Mouse (Mus musculus): ENCODE results near the gene Crcp. TPM values are rescaled to one million over a fixed set of nuclear protein-coding genes. Genes with fewer than 3 reads are reported as not detected.
A peak's percentile ranks its signal among the peaks of the same experiment; 100 is the strongest.

Gene Crcp
- total and polyA plus RNA-seq, 2 experiments = 11.8 to 33.6 TPM

GRCm38 (mm10) chr5:130037752-130038455, 8.8 kb downstream of the Crcp start:
- Histone ChIP-seq H3K9ac (ENCODE audit: low read depth, low read length) (no peak overlapping the region), H3K27me3 (ENCODE audit: control insufficient read depth, insufficient read depth, low read length) (no peaks in the 10 kb centered on the region), H3K79me2 (ENCODE audit: control insufficient read depth, insufficient read depth, low read length) (peaks cover 4% of the 10 kb centered on the region; the same call in 1 of the 2 replicates), H3K4me1 (ENCODE audit: control insufficient read depth, insufficient read depth, low read length) (peaks cover 18% of the 10 kb centered on the region), H3K36me3 (ENCODE audit: control insufficient read depth, insufficient read depth, low read length) (peaks cover 32% of the 10 kb centered on the region), H3K4me3 (ENCODE audit: insufficient read depth, low read depth, low read length) (no peak overlapping the region), H3K27ac (replicated peaks; ENCODE audit: insufficient read depth, low read depth, low read length) (peak overlapping the region; percentile 60)
- TF ChIP-seq POLR2A (IDR thresholded peaks at IDR 0.05; ENCODE audit: extremely low read depth, insufficient read depth, low read length) (no peak), CTCF (IDR thresholded peaks at IDR 0.05; ENCODE audit: low read depth, low read length) (peak; percentile 92)
- peak; percentile 90 for DNase-seq (ENCODE audit: extremely low read depth, low read depth, low spot score)
- 59% methylated on average over 19 of the region's 19 CpGs for WGBS

- Histone ChIP-seq H3K27ac (replicated peaks; ENCODE audit: insufficient read depth, low read depth, low read length) (peak overlapping the region; percentile 29), H3K4me1 (ENCODE audit: control insufficient read depth, insufficient read depth, low read length) (peaks cover 30% of the 10 kb centered on the region), H3K27me3 (ENCODE audit: control insufficient read depth, insufficient read depth, low read length) (no peaks in the 10 kb centered on the region), H3K9ac (ENCODE audit: low read depth, low read length) (no peak overlapping the region), H3K36me3 (ENCODE audit: control insufficient read depth, insufficient read depth, low read length) (peaks cover 25% of the 10 kb centered on the region), H3K4me3 (ENCODE audit: insufficient read depth, low read depth, low read length) (no peak overlapping the region), H3K79me2 (ENCODE audit: control insufficient read depth, insufficient read depth, low read length) (peaks cover 4% of the 10 kb centered on the region; the same call in 1 of the 2 replicates)
- TF ChIP-seq POLR2A (IDR thresholded peaks at IDR 0.05; ENCODE audit: extremely low read depth, insufficient read depth, low read length) (no peak), CTCF (IDR thresholded peaks at IDR 0.05; ENCODE audit: low read depth, low read length) (no peak)
- 42% methylated on average over 4 of the region's 4 CpGs for WGBS
- DNase-seq (ENCODE audit: extremely low read depth, low read depth, low spot score) = peak; percentile 66
These were observed 11.7 kb downstream of the Crcp start for GRCm38 (mm10) chr5:130040797-130041196.

GRCm38 (mm10) chr5:130041262-130041661, 12.2 kb downstream of the Crcp start:
- peaks cover 30% of the 10 kb centered on the region for H3K4me1 ChIP-seq (ENCODE audit: control insufficient read depth, insufficient read depth, low read length)
- TF ChIP-seq POLR2A (IDR thresholded peaks at IDR 0.05; ENCODE audit: extremely low read depth, insufficient read depth, low read length) (no peak), CTCF (IDR thresholded peaks at IDR 0.05; ENCODE audit: low read depth, low read length) (no peak)
- no peak overlapping the region for H3K9ac ChIP-seq (ENCODE audit: low read depth, low read length)
- no peaks in the 10 kb centered on the region for H3K27me3 ChIP-seq (ENCODE audit: control insufficient read depth, insufficient read depth, low read length)
- H3K36me3 ChIP-seq (ENCODE audit: control insufficient read depth, insufficient read depth, low read length) = peaks cover 25% of the 10 kb centered on the region
- no peak for DNase-seq (ENCODE audit: extremely low read depth, low read depth, low spot score)
- H3K4me3 ChIP-seq (ENCODE audit: insufficient read depth, low read depth, low read length) = no peak overlapping the region
- peaks cover 4% of the 10 kb centered on the region; the same call in 1 of the 2 replicates for H3K79me2 ChIP-seq (ENCODE audit: control insufficient read depth, insufficient read depth, low read length)
- peak overlapping the region; percentile 29 for H3K27ac ChIP-seq (replicated peaks; ENCODE audit: insufficient read depth, low read depth, low read length)
- 73% methylated on average over 4 of the region's 4 CpGs for WGBS

- DNase-seq (ENCODE audit: extremely low read depth, low read depth, low spot score) = peak; percentile 99
- H3K36me3 ChIP-seq (ENCODE audit: control insufficient read depth, insufficient read depth, low read length) = peaks cover 35% of the 10 kb centered on the region
These were observed 14.7 kb downstream of the Crcp start for GRCm38 (mm10) chr5:130043741-130044140.

GRCm38 (mm10) chr5:130044201-130044695, 15.2 kb downstream of the Crcp start:
- 12% methylated on average over 7 of the region's 7 CpGs for WGBS
- peak; percentile 97 for DNase-seq (ENCODE audit: extremely low read depth, low read depth, low spot score)

More at GRCm38 (mm10) chr5:130043741-130044140, 14.7 kb downstream of the Crcp start:
- no peaks in the 10 kb centered on the region for H3K27me3 ChIP-seq (ENCODE audit: control insufficient read depth, insufficient read depth, low read length)
- H3K9ac ChIP-seq (ENCODE audit: low read depth, low read length) = peak overlapping the region; percentile 39; the same call in 1 of the 2 replicates
- H3K79me2 ChIP-seq (ENCODE audit: control insufficient read depth, insufficient read depth, low read length) = peaks cover 11% of the 10 kb centered on the region; the same call in 1 of the 2 replicates
- WGBS = 19% methylated on average over 3 of the region's 3 CpGs
- TF ChIP-seq POLR2A (IDR thresholded peaks at IDR 0.05; ENCODE audit: extremely low read depth, insufficient read depth, low read length) = no peak
- no peak for TF ChIP-seq CTCF (IDR thresholded peaks at IDR 0.05; ENCODE audit: low read depth, low read length)
- peaks cover 23% of the 10 kb centered on the region for H3K4me1 ChIP-seq (ENCODE audit: control insufficient read depth, insufficient read depth, low read length)
- peak overlapping the region; percentile 94 for H3K27ac ChIP-seq (replicated peaks; ENCODE audit: insufficient read depth, low read depth, low read length)
- no peak overlapping the region for H3K4me3 ChIP-seq (ENCODE audit: insufficient read depth, low read depth, low read length)

More at GRCm38 (mm10) chr5:130044201-130044695, 15.2 kb downstream of the Crcp start:
- Histone ChIP-seq H3K36me3 (ENCODE audit: control insufficient read depth, insufficient read depth, low read length) (peaks cover 38% of the 10 kb centered on the region), H3K79me2 (ENCODE audit: control insufficient read depth, insufficient read depth, low read length) (peaks cover 11% of the 10 kb centered on the region; the same call in 1 of the 2 replicates), H3K4me1 (ENCODE audit: control insufficient read depth, insufficient read depth, low read length) (peaks cover 23% of the 10 kb centered on the region), H3K27ac (replicated peaks; ENCODE audit: insufficient read depth, low read depth, low read length) (peak overlapping the region; percentile 94), H3K4me3 (ENCODE audit: insufficient read depth, low read depth, low read length) (no peak overlapping the region), H3K27me3 (ENCODE audit: control insufficient read depth, insufficient read depth, low read length) (no peaks in the 10 kb centered on the region), H3K9ac (ENCODE audit: low read depth, low read length) (0 out of 2 replicates have a peak overlapping the region, but pooled peaks have one; percentile 33)
- TF ChIP-seq POLR2A (IDR thresholded peaks at IDR 0.05; ENCODE audit: extremely low read depth, insufficient read depth, low read length) (no peak), CTCF (IDR thresholded peaks at IDR 0.05; ENCODE audit: low read depth, low read length) (peak; percentile 85)
